ENCODE assay signal across 32 mouse cellular contexts in genomic region chr1:37918096-37918495, GRCm38 (mm10). TPM values are rescaled to one million over a fixed set of nuclear protein-coding genes. Genes with fewer than 3 reads are reported as not detected.
"Had no signal": no experiment of that assay in that cellular context is flagged by ENCODE, and none has a peak within 500 bp of the region (broad histone marks: within the 10 kb centered on the region; RNA-seq: fewer than 3 reads in every experiment).

No protein-coding gene starts in this region.

- H3K9me3 ChIP-seq: kidney, embryonic 15.5 days; limb, embryonic 12.5 days; limb, embryonic 15.5 days; midbrain, embryonic 12.5 days; midbrain, embryonic 15.5 days; neural tube, embryonic 13.5 days had no signal

- H3K27ac ChIP-seq: kidney, embryonic 15.5 days; layer of hippocampus, adult 2 months; limb, embryonic 12.5 days; limb, embryonic 15.5 days; liver, embryonic 14.5 days; macrophage; midbrain, embryonic 12.5 days; midbrain, embryonic 15.5 days; neural tube, embryonic 13.5 days had no signal

- H3K27me3 ChIP-seq: midbrain, embryonic 12.5 days; midbrain, embryonic 15.5 days; neural tube, embryonic 13.5 days had no signal

- ATAC-seq: liver, postnatal 0 days; lung, postnatal 0 days; midbrain, embryonic 15.5 days had no signal

- H3K4me2 ChIP-seq: kidney, embryonic 15.5 days; limb, embryonic 12.5 days; limb, embryonic 15.5 days; liver, embryonic 11.5 days; lung, embryonic 14.5 days; midbrain, embryonic 12.5 days; midbrain, embryonic 15.5 days; neural tube, embryonic 13.5 days had no signal

- DNase-seq: kidney, adult 11 months; kidney, adult 8-10 months; kidney, postnatal 10 days; layer of hippocampus, postnatal 36 days; left cerebral cortex, postnatal 4 days; liver, postnatal 0 days; lung, embryonic 14.5 days; thymus, adult 2 months; thymus, postnatal 14 days; thymus, postnatal 4 days had no signal

- H3K4me1 ChIP-seq: limb, embryonic 12.5 days; limb, embryonic 15.5 days; midbrain, embryonic 12.5 days; midbrain, embryonic 15.5 days had no signal

- H3K9ac ChIP-seq: kidney, embryonic 15.5 days; limb, embryonic 12.5 days; limb, embryonic 15.5 days; liver, embryonic 14.5 days; liver, postnatal 0 days; lung, embryonic 14.5 days; midbrain, embryonic 12.5 days; midbrain, embryonic 15.5 days; neural tube, embryonic 13.5 days had no signal

- H3K4me3 ChIP-seq: kidney, embryonic 15.5 days; layer of hippocampus, adult 2 months; limb, embryonic 12.5 days; limb, embryonic 15.5 days; midbrain, embryonic 12.5 days; midbrain, embryonic 15.5 days; myocyte; neural tube, embryonic 13.5 days had no signal

- H3K36me3 ChIP-seq: kidney, embryonic 15.5 days; limb, embryonic 12.5 days; limb, embryonic 15.5 days; midbrain, embryonic 12.5 days; midbrain, embryonic 15.5 days; neural tube, embryonic 13.5 days had no signal

RNA-seq across cellular contexts. Expression of gene Lyg2, which starts 1.8 kb away (rescaled TPM):
- total RNA-seq: layer of hippocampus, adult 2 months; layer of hippocampus, postnatal 10 days; layer of hippocampus, postnatal 36 days; left cerebral cortex, adult 8-10 months; left cerebral cortex, postnatal 4 days; megakaryocyte, adult 5-6 weeks; monocyte, adult 5-6 weeks; neutrophil, adult 5-6 weeks had no signal
- polyA plus RNA-seq: kidney, embryonic 15.5 days; large intestine, adult 2 months; limb, embryonic 12.5 days; limb, embryonic 15.5 days; liver, embryonic 11.5 days; liver, postnatal 0 days; lung, embryonic 14.5 days; lung, postnatal 0 days; macrophage; midbrain, embryonic 12.5 days; midbrain, embryonic 15.5 days; myocyte; neural tube, embryonic 13.5 days; small intestine, adult 2 months; spleen, adult 2 months; stomach, embryonic 16.5 days had no signal

RNA-seq across cellular contexts. Expression of gene Lyg1, which starts 39.5 kb away (rescaled TPM):
- total RNA-seq: layer of hippocampus, adult 2 months; layer of hippocampus, postnatal 10 days; layer of hippocampus, postnatal 36 days; left cerebral cortex, adult 8-10 months; left cerebral cortex, postnatal 14 days; left cerebral cortex, postnatal 4 days; megakaryocyte, adult 5-6 weeks; monocyte, adult 5-6 weeks; neutrophil, adult 5-6 weeks had no signal
- polyA plus RNA-seq: kidney, embryonic 15.5 days; large intestine, adult 2 months; limb, embryonic 12.5 days; limb, embryonic 15.5 days; liver, embryonic 11.5 days; liver, embryonic 14.5 days; liver, postnatal 0 days; lung, embryonic 14.5 days; lung, postnatal 0 days; macrophage; midbrain, embryonic 12.5 days; midbrain, embryonic 15.5 days; myocyte; neural tube, embryonic 13.5 days; small intestine, adult 2 months; spleen, adult 2 months; stomach, embryonic 16.5 days; thymus, adult 2 months had no signal

RNA-seq across cellular contexts. Expression of gene Lipt1, which starts 46.6 kb away (rescaled TPM):
- total RNA-seq: monocyte, adult 5-6 weeks had no signal
